Mouse (Mus musculus): ENCODE results near the gene Frmd4a.

Gene Frmd4a

DNA sequence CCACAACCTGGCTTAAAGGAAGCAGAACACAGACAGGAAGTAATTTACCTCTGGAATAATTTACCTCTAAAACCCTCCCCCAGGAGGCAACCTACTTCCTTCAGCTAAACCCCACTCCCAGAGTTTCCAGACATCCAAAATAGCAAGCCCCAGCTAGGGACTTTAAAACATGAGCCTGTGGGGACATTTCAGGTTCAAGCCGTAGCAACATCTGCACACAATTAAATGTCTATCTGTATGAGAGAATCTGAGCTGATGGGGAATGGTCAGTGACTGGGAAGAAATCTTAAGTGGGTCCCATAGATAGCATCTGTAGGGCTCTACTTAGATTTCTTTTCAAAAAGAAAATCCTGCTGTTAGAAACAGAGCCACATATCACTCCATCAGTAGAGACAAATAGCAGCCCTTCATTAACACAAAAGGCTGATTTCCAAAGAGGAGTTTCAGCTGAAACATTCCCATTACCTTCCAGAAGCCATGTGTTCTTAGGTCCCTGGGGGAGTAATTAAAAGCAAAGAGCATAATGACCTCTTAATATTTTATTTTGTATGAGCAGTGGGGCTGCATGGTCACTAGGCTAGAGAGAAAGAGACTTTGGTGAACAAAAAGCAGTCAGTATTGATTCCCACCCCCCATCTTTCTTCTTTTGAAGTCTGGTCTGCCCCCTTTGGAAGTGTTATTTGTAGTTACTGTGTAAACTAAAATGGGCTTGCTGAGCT lies 505.4 kb downstream of the Frmd4a start:
- DNase-seq (ENCODE audit: low spot score): peak; percentile 65

DNA sequence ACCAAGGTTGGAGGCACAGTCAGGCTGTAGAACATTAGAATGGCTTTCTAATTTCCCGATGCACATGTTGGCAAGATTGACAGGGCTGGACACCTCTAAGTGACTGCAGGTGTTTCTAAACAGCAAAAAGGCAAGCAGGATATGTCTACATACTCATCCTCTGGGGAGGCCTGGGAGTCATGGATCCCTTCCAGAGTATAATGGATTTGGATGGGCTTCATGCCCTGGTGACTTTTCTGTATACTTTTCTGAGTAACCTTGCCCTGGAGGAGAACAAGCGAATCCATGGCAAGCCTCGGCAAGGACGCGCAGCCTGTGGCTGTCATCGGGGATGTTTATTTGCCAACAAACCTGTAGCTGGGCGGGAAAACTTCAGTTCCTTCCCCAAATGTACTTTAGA lies 509.6 kb downstream of the Frmd4a start:
- DNase-seq (ENCODE audit: low spot score): no peak

DNA sequence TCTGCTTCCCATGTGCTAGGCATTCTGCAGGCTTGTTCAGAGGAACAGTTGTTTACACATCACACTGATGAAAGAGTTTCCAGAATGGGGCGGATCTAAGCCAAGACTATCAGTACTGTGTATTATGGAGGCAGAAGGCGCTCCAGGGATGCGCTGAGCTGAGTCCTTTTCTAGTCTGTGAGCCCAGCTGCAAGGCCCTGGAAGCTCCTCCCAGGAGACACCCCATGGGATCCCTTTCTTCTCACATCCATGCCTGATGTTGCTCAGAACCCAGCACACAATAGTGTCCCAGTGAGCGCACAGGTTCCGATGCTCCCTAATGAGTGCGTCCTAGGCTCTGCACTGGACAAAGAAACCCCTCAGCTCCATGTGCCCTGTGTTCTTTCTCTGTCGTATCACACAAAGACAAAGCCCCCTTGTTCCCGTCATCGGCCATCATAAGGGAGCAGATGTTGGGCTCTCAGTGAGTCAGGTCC lies 511.8 kb downstream of the Frmd4a start:
- no peak for DNase-seq (ENCODE audit: low spot score)

GRCm38 (mm10) chr2:4531533-4532197 lies 514.1 kb downstream of the Frmd4a start:
- no peak for DNase-seq (ENCODE audit: low spot score)

GRCm38 (mm10) chr2:4532198-4532568 lies 514.7 kb downstream of the Frmd4a start:
- no peak for DNase-seq (ENCODE audit: low spot score)

DNA sequence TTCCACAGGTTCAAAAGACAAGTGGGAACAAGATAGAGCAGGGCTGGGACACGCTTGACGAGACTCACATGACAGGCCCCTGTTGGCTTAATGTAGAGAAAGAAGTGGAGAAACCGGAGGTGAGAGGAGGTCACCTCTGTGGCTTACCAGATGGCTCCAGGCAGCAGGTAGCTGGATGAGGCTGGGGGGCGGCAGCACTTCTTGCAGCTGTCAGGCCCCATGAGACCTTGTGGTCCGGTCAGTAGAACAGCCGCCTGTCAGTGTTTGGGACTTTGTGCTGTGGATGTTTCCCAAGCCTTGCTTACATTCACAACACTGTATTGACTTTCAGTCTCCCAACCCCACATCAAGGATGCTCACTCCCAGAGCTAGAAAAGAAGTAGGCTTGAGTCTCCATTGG lies 515.4 kb downstream of the Frmd4a start:
- DNase-seq (ENCODE audit: low spot score): no peak

DNA sequence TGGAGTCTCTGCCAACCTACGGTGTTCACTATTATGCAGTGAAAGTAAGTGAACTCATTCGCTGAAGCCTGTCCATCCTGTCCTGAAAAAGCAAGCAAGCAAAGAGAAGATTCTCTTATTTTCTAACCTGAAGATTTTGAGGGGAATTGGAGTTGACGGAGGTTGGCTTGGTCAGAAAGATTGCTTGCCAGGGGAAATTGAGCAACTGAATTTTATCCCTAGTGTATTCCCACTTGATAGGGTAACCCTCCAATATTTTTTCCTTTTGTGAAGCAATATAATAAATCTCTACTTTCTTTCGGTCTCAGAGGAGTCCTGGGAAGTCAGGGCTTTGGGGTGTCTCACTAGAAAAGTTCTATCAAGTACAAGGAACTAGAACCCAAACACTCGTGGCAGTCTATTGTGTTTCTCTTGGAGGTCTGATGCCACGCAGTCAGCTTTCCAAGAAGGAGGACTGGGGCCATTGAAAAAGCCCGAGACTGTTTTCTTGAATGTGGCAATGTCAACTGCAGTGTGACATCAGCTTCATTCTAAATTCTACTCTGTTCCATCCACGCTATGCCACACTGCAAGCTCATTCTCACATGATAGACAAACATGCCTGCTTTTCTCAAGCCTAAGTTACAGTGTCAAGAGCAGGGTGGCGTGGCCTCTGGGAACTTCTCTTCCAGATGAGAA lies 517.8 kb downstream of the Frmd4a start:
- DNase-seq (ENCODE audit: low spot score): no peak

DNA sequence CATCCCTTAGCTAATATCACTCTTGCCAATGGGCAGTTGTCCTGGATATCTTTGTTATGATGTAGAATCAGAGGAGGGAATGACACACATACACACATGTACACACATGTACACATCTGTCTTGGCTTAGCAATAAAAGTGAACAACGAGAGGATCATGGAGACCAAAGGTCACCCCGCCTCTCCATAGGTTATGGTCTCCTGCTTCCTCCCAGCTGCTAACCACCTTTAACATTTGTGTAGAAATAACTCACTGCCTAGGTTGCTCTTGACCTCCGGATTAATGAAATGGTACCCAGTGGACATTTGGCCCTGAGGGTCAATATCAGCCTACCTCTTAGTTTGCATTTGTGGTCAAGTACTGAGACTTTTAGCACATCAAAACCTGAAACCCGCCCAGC lies 523.8 kb downstream of the Frmd4a start:
- no peak for DNase-seq (ENCODE audit: low spot score)

DNA sequence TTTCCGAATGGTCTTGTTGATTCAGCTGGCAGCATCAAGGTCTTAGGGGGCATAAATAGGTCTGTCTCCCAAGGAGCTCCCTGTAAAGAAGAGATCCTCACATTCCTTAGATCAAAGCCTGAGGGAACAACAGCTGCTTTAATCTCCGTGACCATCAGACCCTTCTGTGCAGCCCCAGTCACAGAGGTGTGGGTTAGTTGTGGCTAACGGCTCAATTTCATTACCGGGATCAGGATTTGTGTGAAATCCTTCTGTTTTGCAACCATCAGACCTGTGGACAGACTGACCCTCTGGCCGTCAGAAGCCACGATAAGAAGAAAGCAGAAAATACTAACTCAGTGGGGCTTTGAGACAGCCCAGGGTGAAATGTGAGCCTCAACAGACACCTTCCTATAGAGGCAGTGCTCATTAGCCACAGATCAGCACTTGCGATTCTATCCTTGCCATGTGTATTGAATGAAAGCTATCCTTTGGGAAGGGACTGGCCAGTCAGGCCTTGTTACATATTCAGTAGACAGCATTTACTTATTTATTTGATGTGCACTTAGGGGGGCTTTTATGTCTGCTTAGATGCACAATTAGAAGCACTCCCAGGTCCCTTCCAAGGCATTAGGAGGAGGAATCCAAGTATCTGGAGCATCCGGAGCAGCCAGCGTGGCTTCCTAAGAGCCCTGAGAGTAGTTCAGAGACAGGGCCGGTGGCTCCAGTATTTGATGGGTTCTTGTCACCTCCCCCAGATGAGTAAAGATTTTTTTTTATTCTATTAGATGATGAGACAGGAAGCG lies 524.5 kb downstream of the Frmd4a start:
- DNase-seq (ENCODE audit: low spot score): peak; percentile 43

DNA sequence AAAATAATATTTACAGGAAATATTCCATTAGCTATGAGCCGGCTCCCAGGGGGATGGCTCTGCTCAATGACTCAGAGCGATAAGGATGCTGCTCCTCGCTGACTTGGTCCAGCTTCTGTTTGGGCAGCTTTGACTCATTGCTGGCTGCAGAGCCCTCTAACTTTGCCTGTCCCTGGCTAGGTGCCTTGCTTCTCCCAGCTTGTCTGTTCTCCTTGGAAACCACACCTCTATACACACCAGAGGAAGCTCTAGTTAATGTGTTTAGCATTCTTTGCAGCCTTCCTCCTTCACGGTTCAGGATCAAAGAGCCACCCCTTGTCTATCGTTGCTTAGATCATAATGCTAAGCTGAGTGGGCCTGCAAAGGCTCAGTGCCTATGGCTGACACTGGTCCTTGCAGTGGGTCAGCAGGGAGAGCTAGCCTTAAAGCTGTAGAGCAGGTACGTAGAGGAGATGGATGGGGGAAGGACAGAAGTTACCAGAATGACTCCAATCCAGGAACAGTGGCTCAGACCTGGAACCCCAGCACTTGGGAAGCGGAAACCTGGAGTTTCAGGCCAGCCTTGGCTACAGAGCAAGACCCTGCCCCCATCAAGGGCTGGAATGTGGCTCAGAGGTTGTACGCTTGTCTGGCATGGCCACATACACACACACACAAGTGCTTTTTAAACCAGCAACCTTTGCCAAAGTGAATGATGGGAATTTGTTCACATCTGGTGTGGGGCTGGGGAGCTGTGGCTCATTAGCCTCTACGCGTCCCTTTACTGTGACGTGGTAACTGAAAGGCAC lies 525.3 kb downstream of the Frmd4a start:
- DNase-seq (ENCODE audit: low spot score): peak; percentile 83

DNA sequence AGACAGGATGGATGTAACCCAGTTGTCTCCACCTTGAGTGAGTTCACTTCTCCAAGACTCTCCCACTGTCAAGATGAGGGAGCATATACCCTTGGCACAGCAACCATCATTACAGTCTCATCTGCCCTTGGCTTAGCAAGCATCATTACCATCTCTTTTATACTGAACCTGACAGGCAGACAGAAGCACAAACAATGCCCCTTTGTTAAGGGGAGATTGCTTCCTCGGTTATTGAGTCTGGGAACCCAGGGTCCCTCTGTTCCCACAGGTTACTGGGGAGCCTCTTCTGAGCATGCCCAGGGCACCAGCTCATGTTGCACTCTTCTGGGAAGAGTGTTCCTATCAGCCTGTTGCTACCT lies 525.9 kb downstream of the Frmd4a start:
- DNase-seq (ENCODE audit: low spot score): no peak

DNA sequence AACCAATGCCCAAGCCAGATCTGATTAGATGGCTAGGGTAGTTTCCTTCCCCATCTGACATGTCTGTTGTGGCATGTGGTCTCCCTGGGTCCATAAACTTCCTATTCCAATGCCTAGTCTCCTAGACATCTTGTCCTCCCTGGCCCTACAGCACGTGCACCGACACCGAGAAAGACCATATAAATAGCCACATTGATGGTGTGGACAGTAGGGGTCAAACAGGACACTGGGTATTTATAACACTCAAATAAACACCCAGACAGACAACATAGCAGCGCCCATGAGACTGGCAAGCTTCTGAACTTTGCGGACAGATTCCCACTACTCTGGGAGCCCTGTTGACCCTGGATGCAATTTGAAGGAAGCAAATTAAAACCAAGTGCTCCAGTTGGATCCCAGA lies 526.8 kb downstream of the Frmd4a start:
- no peak for DNase-seq (ENCODE audit: low spot score)

GRCm38 (mm10) chr2:4545261-4545660 lies 527.7 kb downstream of the Frmd4a start:
- DNase-seq (ENCODE audit: low spot score): no peak

- no peak for DNase-seq (ENCODE audit: low spot score)
Observed at GRCm38 (mm10) chr2:4547003-4547662, 529.6 kb downstream of the Frmd4a start.

DNA sequence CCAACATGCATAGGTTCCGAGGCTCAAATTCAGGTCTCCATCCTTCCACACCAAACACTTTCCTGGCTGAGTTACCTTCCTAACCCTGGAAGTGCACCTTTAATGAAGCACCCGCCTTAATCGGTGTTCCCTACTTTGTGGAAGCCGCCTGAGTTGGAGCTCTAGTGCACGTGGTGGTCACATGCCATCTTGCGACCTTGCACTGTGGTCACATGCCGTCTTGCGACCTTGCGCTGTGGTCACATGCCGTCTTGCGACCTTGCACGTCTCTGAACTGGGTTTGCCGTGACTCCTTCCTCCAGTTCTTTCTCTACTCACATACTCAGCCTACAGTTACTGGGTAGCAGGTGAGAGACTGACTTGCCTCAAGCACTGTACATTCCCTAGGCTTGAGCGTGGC lies 531.8 kb downstream of the Frmd4a start:
- DNase-seq (ENCODE audit: low spot score): no peak

DNA sequence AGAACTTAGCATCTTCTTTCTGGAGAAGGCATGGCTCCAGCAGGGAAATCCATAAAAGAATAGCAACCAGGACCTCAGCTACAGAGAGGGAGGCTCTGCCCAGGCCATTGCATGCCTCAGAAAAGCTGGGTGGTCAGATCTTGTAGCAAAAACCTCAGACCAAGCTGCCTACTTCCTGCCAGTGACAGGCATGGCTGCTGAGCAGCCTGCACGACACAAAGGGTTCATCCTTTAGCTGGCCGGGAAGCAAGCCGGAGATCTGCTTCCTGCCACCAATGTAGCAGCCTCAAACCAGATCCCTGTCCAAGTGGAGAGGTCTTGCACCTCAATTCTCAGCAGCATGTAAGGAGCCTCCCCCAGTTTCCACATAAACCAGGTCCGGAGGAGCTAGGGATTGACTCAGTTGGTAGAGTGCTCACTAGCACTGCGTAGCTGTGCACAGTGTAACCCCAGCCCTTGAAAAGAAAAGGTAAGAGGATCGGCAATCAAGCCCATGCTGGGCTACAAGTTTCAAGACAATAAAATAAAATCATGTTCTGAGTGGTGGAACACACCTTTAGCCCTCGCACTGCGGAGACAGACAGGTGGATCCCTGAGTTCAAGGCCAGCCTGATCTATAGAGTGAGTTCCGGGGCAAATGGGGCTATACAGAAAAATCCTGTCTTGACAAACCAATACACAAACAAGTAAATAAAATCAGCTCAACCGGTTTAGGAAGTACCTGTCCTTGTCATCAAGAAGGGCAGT lies 532.7 kb downstream of the Frmd4a start:
- no peak for DNase-seq (ENCODE audit: low spot score)

DNA sequence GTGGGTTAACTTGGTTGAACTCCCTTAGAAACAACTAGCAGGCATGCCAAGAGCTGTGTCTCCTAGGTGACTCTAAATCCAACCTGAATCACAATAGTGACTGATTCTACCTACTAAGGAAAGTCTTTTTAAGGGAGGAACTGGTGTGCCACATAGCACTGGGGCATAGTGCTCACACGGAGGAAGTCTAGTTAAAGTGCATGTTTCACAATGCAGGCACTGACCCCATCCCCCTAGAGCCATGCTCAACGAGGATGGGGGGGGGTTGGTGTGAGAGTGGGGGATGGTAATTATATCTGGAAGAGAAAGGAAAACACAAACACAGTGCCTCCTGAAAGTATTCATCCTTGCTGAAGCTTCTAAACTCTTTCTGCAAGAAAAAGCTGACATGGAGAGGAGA lies 533.9 kb downstream of the Frmd4a start:
- DNase-seq (ENCODE audit: low spot score): no peak

GRCm38 (mm10) chr2:4551866-4552265 lies 534.3 kb downstream of the Frmd4a start:
- peak; percentile 74 for DNase-seq (ENCODE audit: low spot score)

GRCm38 (mm10) chr2:4552486-4552885 lies 535.0 kb downstream of the Frmd4a start:
- DNase-seq (ENCODE audit: low spot score): no peak

DNA sequence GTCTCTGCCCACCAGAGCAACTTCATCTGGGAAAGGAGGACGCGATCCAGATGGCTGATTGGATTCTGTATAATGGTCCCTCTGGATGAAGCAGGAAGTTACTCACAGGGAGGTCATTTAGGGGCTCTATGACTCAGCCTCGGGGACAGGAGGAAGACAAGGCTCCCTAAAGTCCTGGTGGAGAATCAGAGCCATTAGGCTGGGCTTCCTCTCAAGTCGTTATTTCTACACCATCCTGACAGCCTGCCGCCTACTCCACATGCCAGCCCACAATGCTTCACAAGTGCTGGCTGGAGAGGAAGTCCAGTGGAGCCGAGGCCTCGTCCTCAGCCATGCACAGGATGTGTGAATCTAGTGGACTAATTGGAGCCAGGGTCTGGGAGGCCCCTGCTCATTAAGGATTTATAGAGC lies 537.7 kb downstream of the Frmd4a start:
- peak; percentile 49 for DNase-seq (ENCODE audit: low spot score)

All from MN1 (cell line).